Mouse (Mus musculus) CD8-positive naive resting alpha-beta T cell, adult 2 months (primary cell): ENCODE measurements around the gene Tceal8.

Experiments
- DNase-seq, 2 experiments: peaks; one replicate each; pipeline ENCODE4 v3.0.0; 2022; ENCODE audit warnings: low read depth in 2 of 2, low spot score in 2 of 2

The Tceal8 gene

GRCm38 (mm10) chrX:136135559-136135958, 36.6 kb downstream of the Tceal8 start:
- no peak for DNase-seq

GRCm38 (mm10) chrX:136127744-136128064, 44.4 kb downstream of the Tceal8 start:
- no peak for DNase-seq

- no peak for DNase-seq
Measured at GRCm38 (mm10) chrX:136127038-136127743, 45.0 kb downstream of the Tceal8 start.
